ENCODE assay signal across 36 mouse cellular contexts in genomic region chr4:130236361-130236760, GRCm38 (mm10). TPM values are rescaled to one million over a fixed set of nuclear protein-coding genes. Genes with fewer than 3 reads are reported as not detected.
DNase-seq lines count a peak whose midpoint lies in the region; ATAC-seq and TF ChIP-seq lines count a peak whose summit lies in the region.
"Had no signal": no experiment of that assay in that cellular context is flagged by ENCODE, and none has a peak within 500 bp of the region (broad histone marks: within the 10 kb centered on the region; RNA-seq: fewer than 3 reads in every experiment).

No protein-coding gene starts in this region.

- TF ChIP-seq CTCF in kidney, postnatal 0 days (IDR thresholded peaks at IDR 0.05; ENCODE audit: low read depth), result no peak
- no peak for TF ChIP-seq CTCF in lung, adult 2 months (IDR thresholded peaks at IDR 0.05; ENCODE audit: insufficient read depth, low read length)

- intact Hi-C loops in gastrocnemius, postnatal 36 days (cut with DNase I), result no loop called here

- no peaks in the 10 kb centered on the region for H3K9me3 ChIP-seq in kidney, postnatal 0 days (replicated peaks; ENCODE audit: low read length)
- H3K9me3 ChIP-seq: embryonic facial prominence, embryonic 13.5 days; hindbrain, embryonic 15.5 days; liver, embryonic 12.5 days; midbrain, embryonic 13.5 days; neural tube, embryonic 13.5 days had no signal

- no peak overlapping the region for H3K27ac ChIP-seq in kidney, postnatal 0 days
- H3K27ac ChIP-seq: embryonic facial prominence, embryonic 13.5 days; hindbrain, embryonic 10.5 days; hindbrain, embryonic 15.5 days; liver, embryonic 12.5 days; midbrain, embryonic 13.5 days; neural tube, embryonic 13.5 days had no signal

- WGBS in kidney, postnatal 0 days, result 13% methylated on average over 8 of the region's 8 CpGs
- WGBS in lung, adult 2 months, result 62% methylated on average over 8 of the region's 8 CpGs

- no peak overlapping the region for H3K9ac ChIP-seq in kidney, postnatal 0 days (ENCODE audit: low read depth, low read length)
- H3K9ac ChIP-seq: embryonic facial prominence, embryonic 13.5 days; hindbrain, embryonic 15.5 days; liver, embryonic 12.5 days; liver, postnatal 0 days; midbrain, embryonic 13.5 days; neural tube, embryonic 13.5 days had no signal

- H3K27me3 ChIP-seq in kidney, postnatal 0 days (ENCODE audit: insufficient read depth, low read length), result no peaks in the 10 kb centered on the region
- H3K27me3 ChIP-seq: embryonic facial prominence, embryonic 13.5 days; hindbrain, embryonic 15.5 days; midbrain, embryonic 13.5 days; neural tube, embryonic 13.5 days had no signal

- no peak overlapping the region for H3K4me2 ChIP-seq in kidney, postnatal 0 days (ENCODE audit: low read length)
- H3K4me2 ChIP-seq: embryonic facial prominence, embryonic 13.5 days; hindbrain, embryonic 15.5 days; liver, embryonic 12.5 days; midbrain, embryonic 13.5 days; neural tube, embryonic 13.5 days had no signal

- H3K36me3 ChIP-seq in kidney, postnatal 0 days (ENCODE audit: insufficient read depth, low read length), result no peaks in the 10 kb centered on the region
- H3K36me3 ChIP-seq: embryonic facial prominence, embryonic 13.5 days; hindbrain, embryonic 10.5 days; hindbrain, embryonic 15.5 days; liver, embryonic 12.5 days; midbrain, embryonic 13.5 days; neural tube, embryonic 13.5 days had no signal

- peak; percentile 25 for DNase-seq in embryo, embryonic 10 days (ENCODE audit: low spot score)
- DNase-seq in embryo, embryonic 9.5 days (ENCODE audit: extremely low spot score), result no peak
- peak; percentile 80 for DNase-seq in kidney, postnatal 0 days (ENCODE audit: low spot score)
- DNase-seq in kidney, adult 8-10 months, result no peak
- DNase-seq in adrenal gland, postnatal 14 days, result peak; percentile 76
- peak; percentile 19 for DNase-seq in embryo, embryonic 11.5 days (ENCODE audit: low read depth, low spot score)
- no peak for DNase-seq in gastrocnemius, postnatal 36 days
- no peak for DNase-seq in lung, adult 2 months
- DNase-seq: cerebellum, adult 8-10 months; heart, postnatal 14 days; kidney, adult 2 months; layer of hippocampus, postnatal 36 days; left cerebral cortex, postnatal 4 days; liver, postnatal 0 days; lung, postnatal 4 days had no signal

- TF ChIP-seq POLR2A in lung, adult 2 months (IDR thresholded peaks at IDR 0.05; ENCODE audit: borderline replicate concordance, extremely low read depth, low read depth, low read length), result no peak

- H3K4me1 ChIP-seq in kidney, postnatal 0 days (replicated peaks; ENCODE audit: insufficient read depth, low read length), result no peaks in the 10 kb centered on the region
- no peaks in the 10 kb centered on the region for H3K4me1 ChIP-seq in lung, adult 2 months (ENCODE audit: control insufficient read depth, insufficient read depth, low read length)
- H3K4me1 ChIP-seq: embryonic facial prominence, embryonic 13.5 days; hindbrain, embryonic 10.5 days; hindbrain, embryonic 15.5 days; megakaryocyte, embryonic 14.5 days; midbrain, embryonic 13.5 days had no signal

- H3K4me3 ChIP-seq in kidney, postnatal 0 days (replicated peaks; ENCODE audit: low read depth, low read length), result no peak overlapping the region
- no peak overlapping the region for H3K4me3 ChIP-seq in lung, adult 2 months (replicated peaks; ENCODE audit: extremely low read depth, low read depth, low read length)
- H3K4me3 ChIP-seq: embryonic facial prominence, embryonic 13.5 days; erythroblast, embryonic 14.5 days; hindbrain, embryonic 10.5 days; hindbrain, embryonic 15.5 days; liver, embryonic 12.5 days; megakaryocyte, embryonic 14.5 days; midbrain, embryonic 13.5 days; neural tube, embryonic 13.5 days had no signal

- ATAC-seq in kidney, postnatal 0 days (replicated peaks; ENCODE audit: low FRiP score, low read depth), result no peak
- ATAC-seq: activated CD4-positive, CD25-positive, alpha-beta regulatory T cell, adult 4 months; forebrain, embryonic 16.5 days; inflammation-experienced regulatory T-cells, adult 6 months; liver, embryonic 12.5 days; liver, postnatal 0 days; lung, postnatal 0 days; midbrain, embryonic 13.5 days had no signal

RNA-seq across cellular contexts. Expression of gene Gm853, which starts 14.2 kb away (rescaled TPM):
- 14.3 and 15.9 TPM in 2 replicates for polyA plus RNA-seq in kidney, postnatal 0 days (2015; fragmentation: Nextera tagmentation; extraction: Ambion mirVana)
- not detected in 2 replicates for total RNA-seq in adrenal gland, postnatal 14 days (2021)
- total RNA-seq in gastrocnemius, postnatal 36 days (2021), result not detected
- polyA plus RNA-seq in lung, adult 2 months (2012; rRNA removed), result not detected in 2 replicates
- total RNA-seq: CH12.LX; gastrocnemius, adult 8-10 months; heart, adult 8-10 months; heart, postnatal 14 days; layer of hippocampus, postnatal 36 days; left cerebral cortex, postnatal 4 days had no signal
- polyA plus RNA-seq: activated CD4-positive, CD25-positive, alpha-beta regulatory T cell, adult 4 months; C2C12; embryonic facial prominence, embryonic 13.5 days; erythroblast, embryonic 14.5 days; forebrain, embryonic 11.5 days; gonadal fat pad, adult 2 months; heart, embryonic 14.5 days; inflammation-experienced regulatory T-cells, adult 6 months; liver, embryonic 12.5 days; liver, postnatal 0 days; lung, postnatal 0 days; neural tube, embryonic 13.5 days; stomach, embryonic 14.5 days; testis, adult 2 months had no signal

RNA-seq across cellular contexts. Expression of gene Serinc2, which starts 42.6 kb away (rescaled TPM):
- 52.6 and 58.0 TPM in 2 replicates for polyA plus RNA-seq in kidney, postnatal 0 days (2015; fragmentation: Nextera tagmentation; extraction: Ambion mirVana)
- 0.98 and 2.2 TPM in 2 replicates for total RNA-seq in adrenal gland, postnatal 14 days (2021)
- total RNA-seq in gastrocnemius, postnatal 36 days (2021), result 10 to 100 TPM; 55.4 to 76.6 TPM
- polyA plus RNA-seq in lung, adult 2 months (2012; rRNA removed), result 42.2 and 66.5 TPM in 2 replicates
- polyA plus RNA-seq: erythroblast, embryonic 14.5 days had no signal

Comparison
In these comparisons a context has a peak if more than half of its experiments do, and no peak if none do; other contexts are left out.
1. DNase-seq: peak in embryo, embryonic 10 days (single experiment), kidney, postnatal 0 days (single experiment), adrenal gland, postnatal 14 days (single experiment) and embryo, embryonic 11.5 days (single experiment); none in embryo, embryonic 9.5 days (single experiment), kidney, adult 8-10 months (0 of 2), gastrocnemius, postnatal 36 days (0 of 2) and lung, adult 2 months (single experiment).
2. RNA of gene Serinc2, which starts 42.6 kb away (total RNA-seq): 55.4 to 76.6 TPM in gastrocnemius, postnatal 36 days; 0.98 to 2.2 TPM in adrenal gland, postnatal 14 days; every median in the first group is over 10 times any median in the second.